Mouse (Mus musculus) CD4-positive, CD25-positive, alpha-beta regulatory T cell, adult 4 months (primary cell): ENCODE measurements around the gene Abcg2. TPM values are rescaled to one million over a fixed set of nuclear protein-coding genes. Genes with fewer than 3 reads are reported as not detected.
A peak's percentile ranks its signal among the peaks of the same experiment; 100 is the strongest.

Source experiments
- ATAC-seq: one replicate; pipeline ENCODE4 v1.8.0; 2017
- polyA plus RNA-seq, 2 experiments: library from polyadenylated mRNA; unstranded; fragments of 100-300 nt; shearing (Covaris generic); gene quantifications; one replicate each; pipeline ENCODE4 v1.2.1; 2017

Gene Abcg2
- polyA plus RNA-seq, 2 experiments from 2014 or later: 16.9 to 26.3 TPM

GRCm38 (mm10) chr6:58638566-58638965 is 54.2 kb downstream of the Abcg2 start:
- ATAC-seq: no peak

- no peak for ATAC-seq
Observed at GRCm38 (mm10) chr6:58639391-58639790, 55.1 kb downstream of the Abcg2 start.

- ATAC-seq: peak; percentile 91
Observed at GRCm38 (mm10) chr6:58640333-58641018, 56.2 kb downstream of the Abcg2 start.

GRCm38 (mm10) chr6:58641056-58641799 is 56.9 kb downstream of the Abcg2 start:
- ATAC-seq: no peak

- no peak for ATAC-seq
Observed at GRCm38 (mm10) chr6:58642191-58642590, 57.9 kb downstream of the Abcg2 start.

GRCm38 (mm10) chr6:58644586-58644985 is 60.3 kb downstream of the Abcg2 start:
- ATAC-seq: no peak

GRCm38 (mm10) chr6:58648100-58648749 is 63.9 kb downstream of the Abcg2 start:
- ATAC-seq: no peak

- ATAC-seq: no peak
Observed at GRCm38 (mm10) chr6:58650136-58650535, 65.8 kb downstream of the Abcg2 start.

GRCm38 (mm10) chr6:58651038-58651437 is 66.7 kb downstream of the Abcg2 start:
- no peak for ATAC-seq

- no peak for ATAC-seq
Observed at GRCm38 (mm10) chr6:58660951-58661575, 76.7 kb downstream of the Abcg2 start.

GRCm38 (mm10) chr6:58677802-58678201 is 93.5 kb downstream of the Abcg2 start:
- no peak for ATAC-seq

- no peak for ATAC-seq
Observed at GRCm38 (mm10) chr6:58678530-58678929, 94.2 kb downstream of the Abcg2 start.

GRCm38 (mm10) chr6:58691584-58691983 is 107.3 kb downstream of the Abcg2 start:
- no peak for ATAC-seq

GRCm38 (mm10) chr6:58694257-58694656 is 109.9 kb downstream of the Abcg2 start:
- ATAC-seq: no peak

- no peak for ATAC-seq
Observed at GRCm38 (mm10) chr6:58694765-58695164, 110.4 kb downstream of the Abcg2 start.

GRCm38 (mm10) chr6:58710369-58710768 is 126.0 kb downstream of the Abcg2 start:
- no peak for ATAC-seq

- ATAC-seq: no peak
Observed at GRCm38 (mm10) chr6:58711909-58712308, 127.6 kb downstream of the Abcg2 start.

GRCm38 (mm10) chr6:58733851-58734250 is 149.5 kb downstream of the Abcg2 start:
- no peak for ATAC-seq

GRCm38 (mm10) chr6:58735090-58735489 is 150.8 kb downstream of the Abcg2 start:
- no peak for ATAC-seq
